Mouse (Mus musculus): Measurements from ENCODE around the gene Tenm2. TPM values are rescaled to one million over a fixed set of nuclear protein-coding genes. Genes with fewer than 3 reads are reported as not detected.
A peak's percentile ranks its signal among the peaks of the same experiment; 100 is the strongest.

The Tenm2 gene
- polyA plus RNA-seq, 1 experiment from 2014 or later, result 0.28 TPM

- TF ChIP-seq CTCF (IDR thresholded peaks at IDR 0.05; ENCODE audit: low read depth), result no peak
- Histone ChIP-seq H3K27ac (ENCODE audit: low read depth) (no peak overlapping the region), H3K27me3 (ENCODE audit: insufficient read depth, low read length) (no peaks in the 10 kb centered on the region), H3K36me3 (ENCODE audit: insufficient read depth) (no peaks in the 10 kb centered on the region), H3K9me3 (ENCODE audit: low read depth, low read length) (no peaks in the 10 kb centered on the region), H3K4me3 (ENCODE audit: low read depth, low read length) (no peak overlapping the region), H3K4me1 (ENCODE audit: insufficient read depth) (no peaks in the 10 kb centered on the region), H3K9ac (no peak overlapping the region), H3K4me2 (no peak overlapping the region)
- WGBS, result 78% methylated on average over 5 of the region's 5 CpGs
- no peak for ATAC-seq (ENCODE audit: insufficient read depth)
- no peak for DNase-seq
These were observed 365.2 kb downstream of the Tenm2 start for GRCm38 (mm10) chr11:36870548-36870947.

DNA sequence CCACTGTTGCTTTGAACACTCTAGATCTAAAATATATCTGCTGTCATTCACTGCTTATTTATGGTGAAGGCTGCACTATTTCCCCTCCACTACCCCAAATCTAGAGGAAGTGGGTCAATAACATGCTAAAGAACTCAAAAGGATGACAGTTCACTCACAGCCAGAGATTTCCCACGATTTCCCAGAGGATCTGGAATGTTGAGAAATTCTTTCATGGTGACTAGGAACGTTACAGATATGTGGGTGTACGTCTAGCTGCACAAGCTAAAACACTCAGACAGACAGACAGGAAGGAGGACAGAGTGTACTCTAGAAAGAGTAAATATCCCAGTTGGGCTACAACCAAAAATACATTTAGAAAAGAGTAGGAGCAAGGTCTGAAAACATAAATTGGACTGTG, 384.1 kb downstream of the Tenm2 start:
- WGBS, result 21% methylated on average over 3 of the region's 3 CpGs
- no peak for ATAC-seq (ENCODE audit: insufficient read depth)
- H3K27me3 ChIP-seq (ENCODE audit: insufficient read depth, low read length), result no peaks in the 10 kb centered on the region
- TF ChIP-seq CTCF (IDR thresholded peaks at IDR 0.05; ENCODE audit: low read depth), result no peak
- DNase-seq, result peak; percentile 4
- no peaks in the 10 kb centered on the region for H3K9me3 ChIP-seq (ENCODE audit: low read depth, low read length)
- H3K4me2 ChIP-seq, result no peak overlapping the region
- no peak overlapping the region for H3K4me3 ChIP-seq (ENCODE audit: low read depth, low read length)
- H3K9ac ChIP-seq, result no peak overlapping the region
- no peaks in the 10 kb centered on the region for H3K4me1 ChIP-seq (ENCODE audit: insufficient read depth)
- no peak overlapping the region for H3K27ac ChIP-seq (ENCODE audit: low read depth)
- no peaks in the 10 kb centered on the region for H3K36me3 ChIP-seq (ENCODE audit: insufficient read depth)

DNA sequence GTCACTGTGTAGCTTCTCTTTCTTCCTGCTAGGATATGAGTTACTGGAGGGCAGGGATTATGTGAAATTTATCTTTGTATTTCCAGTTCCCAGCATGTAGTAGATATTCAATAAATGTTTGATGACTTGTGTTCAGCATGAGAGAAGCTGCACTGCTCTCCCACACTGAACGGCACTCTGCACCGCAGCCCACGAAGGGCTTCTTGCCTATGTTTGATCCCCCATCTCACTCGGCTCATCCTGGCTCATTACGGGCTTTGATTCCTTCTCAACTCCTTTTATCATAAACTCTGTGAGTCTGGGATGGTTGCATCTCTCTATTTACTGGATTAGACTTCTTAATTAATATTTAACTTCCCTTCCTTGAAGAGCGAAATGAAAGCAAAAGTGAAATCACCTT, 388.3 kb downstream of the Tenm2 start:
- TF ChIP-seq CTCF (IDR thresholded peaks at IDR 0.05; ENCODE audit: low read depth), result no peak
- H3K27ac ChIP-seq (ENCODE audit: low read depth), result no peak overlapping the region
- H3K27me3 ChIP-seq (ENCODE audit: insufficient read depth, low read length), result no peaks in the 10 kb centered on the region
- H3K36me3 ChIP-seq (ENCODE audit: insufficient read depth), result no peaks in the 10 kb centered on the region
- no peak overlapping the region for H3K9ac ChIP-seq
- H3K4me1 ChIP-seq (ENCODE audit: insufficient read depth), result no peaks in the 10 kb centered on the region
- no peak overlapping the region for H3K4me2 ChIP-seq
- no peaks in the 10 kb centered on the region for H3K9me3 ChIP-seq (ENCODE audit: low read depth, low read length)
- no peak for DNase-seq
- WGBS, result 77% methylated on average over 6 of the region's 6 CpGs
- no peak for ATAC-seq (ENCODE audit: insufficient read depth)
- H3K4me3 ChIP-seq (ENCODE audit: low read depth, low read length), result no peak overlapping the region

- no peak for ATAC-seq (ENCODE audit: insufficient read depth)
- Histone ChIP-seq H3K27me3 (ENCODE audit: insufficient read depth, low read length) (no peaks in the 10 kb centered on the region), H3K9ac (no peak overlapping the region), H3K27ac (ENCODE audit: low read depth) (no peak overlapping the region), H3K4me2 (no peak overlapping the region), H3K4me1 (ENCODE audit: insufficient read depth) (no peaks in the 10 kb centered on the region), H3K9me3 (ENCODE audit: low read depth, low read length) (no peaks in the 10 kb centered on the region), H3K4me3 (ENCODE audit: low read depth, low read length) (no peak overlapping the region), H3K36me3 (ENCODE audit: insufficient read depth) (no peaks in the 10 kb centered on the region)
- DNase-seq, result no peak
- WGBS, result 78% methylated on average over 4 of the region's 4 CpGs
- TF ChIP-seq CTCF (IDR thresholded peaks at IDR 0.05; ENCODE audit: low read depth), result no peak
These were observed 402.9 kb downstream of the Tenm2 start for GRCm38 (mm10) chr11:36832855-36833254.

GRCm38 (mm10) chr11:36831511-36831910, 404.3 kb downstream of the Tenm2 start:
- Histone ChIP-seq H3K9ac (no peak overlapping the region), H3K4me3 (ENCODE audit: low read depth, low read length) (no peak overlapping the region), H3K27me3 (ENCODE audit: insufficient read depth, low read length) (no peaks in the 10 kb centered on the region), H3K4me2 (no peak overlapping the region), H3K36me3 (ENCODE audit: insufficient read depth) (no peaks in the 10 kb centered on the region), H3K4me1 (ENCODE audit: insufficient read depth) (no peaks in the 10 kb centered on the region), H3K9me3 (ENCODE audit: low read depth, low read length) (no peaks in the 10 kb centered on the region), H3K27ac (ENCODE audit: low read depth) (no peak overlapping the region)
- ATAC-seq (ENCODE audit: insufficient read depth), result no peak
- no peak for DNase-seq
- TF ChIP-seq CTCF (IDR thresholded peaks at IDR 0.05; ENCODE audit: low read depth), result no peak
- 57% methylated on average over 11 of the region's 11 CpGs for WGBS

DNA sequence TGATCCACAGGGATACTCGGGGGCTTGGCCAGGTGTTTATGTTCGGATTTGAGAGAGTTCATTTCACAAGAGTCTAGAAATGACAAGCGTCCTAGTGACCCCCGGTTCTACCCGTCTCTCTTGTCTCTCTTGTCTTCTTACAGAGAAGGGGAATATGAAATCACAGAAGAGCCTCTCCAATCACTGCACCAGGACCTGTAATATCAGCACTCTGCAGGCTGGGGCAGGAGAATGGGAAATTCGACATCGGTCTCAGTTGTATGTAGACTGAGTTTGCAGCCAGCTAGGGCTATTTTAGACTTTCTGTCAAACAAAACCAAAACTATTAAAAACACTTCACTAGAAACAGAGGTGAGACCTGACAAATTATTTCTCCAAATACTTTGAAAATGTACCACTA, 411.1 kb downstream of the Tenm2 start:
- no peaks in the 10 kb centered on the region for H3K36me3 ChIP-seq (ENCODE audit: insufficient read depth)
- H3K4me3 ChIP-seq (ENCODE audit: low read depth, low read length), result no peak overlapping the region
- H3K4me2 ChIP-seq, result peak overlapping the region; percentile 48
- ATAC-seq (ENCODE audit: insufficient read depth) (peak; percentile 60; the same call in 1 of the 2 replicates), DNase-seq (peak; percentile 61)
- no peak overlapping the region for H3K27ac ChIP-seq (ENCODE audit: low read depth)
- no peaks in the 10 kb centered on the region for H3K27me3 ChIP-seq (ENCODE audit: insufficient read depth, low read length)
- WGBS, result 14% methylated on average over 7 of the region's 7 CpGs
- no peak for TF ChIP-seq CTCF (IDR thresholded peaks at IDR 0.05; ENCODE audit: low read depth)
- H3K9me3 ChIP-seq (ENCODE audit: low read depth, low read length), result no peaks in the 10 kb centered on the region
- H3K9ac ChIP-seq, result no peak overlapping the region
- no peaks in the 10 kb centered on the region for H3K4me1 ChIP-seq (ENCODE audit: insufficient read depth)

- Histone ChIP-seq H3K9me3 (ENCODE audit: low read depth, low read length) (no peaks in the 10 kb centered on the region), H3K27me3 (ENCODE audit: insufficient read depth, low read length) (no peaks in the 10 kb centered on the region), H3K9ac (no peak overlapping the region), H3K4me2 (no peak overlapping the region), H3K4me1 (ENCODE audit: insufficient read depth) (peaks cover 3% of the 10 kb centered on the region; the same call in 1 of the 2 replicates), H3K36me3 (ENCODE audit: insufficient read depth) (no peaks in the 10 kb centered on the region), H3K27ac (ENCODE audit: low read depth) (no peak overlapping the region), H3K4me3 (ENCODE audit: low read depth, low read length) (no peak overlapping the region)
- 71% methylated on average over 1 of the region's 1 CpGs for WGBS
- no peak for TF ChIP-seq CTCF (IDR thresholded peaks at IDR 0.05; ENCODE audit: low read depth)
- ATAC-seq (ENCODE audit: insufficient read depth), result no peak
- DNase-seq, result no peak
These were observed 431.1 kb downstream of the Tenm2 start for GRCm38 (mm10) chr11:36804615-36805014.

GRCm38 (mm10) chr11:36802208-36802631, 433.5 kb downstream of the Tenm2 start:
- Histone ChIP-seq H3K27ac (ENCODE audit: low read depth) (no peak overlapping the region), H3K36me3 (ENCODE audit: insufficient read depth) (no peaks in the 10 kb centered on the region), H3K4me1 (ENCODE audit: insufficient read depth) (peaks cover 3% of the 10 kb centered on the region; the same call in 1 of the 2 replicates), H3K4me3 (ENCODE audit: low read depth, low read length) (no peak overlapping the region), H3K9ac (no peak overlapping the region), H3K4me2 (no peak overlapping the region), H3K9me3 (ENCODE audit: low read depth, low read length) (no peaks in the 10 kb centered on the region), H3K27me3 (ENCODE audit: insufficient read depth, low read length) (no peaks in the 10 kb centered on the region)
- ATAC-seq (ENCODE audit: insufficient read depth) (0 out of 2 replicates have a peak, but pooled peaks have one; percentile 24), DNase-seq (peak; percentile 4)
- TF ChIP-seq CTCF (IDR thresholded peaks at IDR 0.05; ENCODE audit: low read depth), result no peak
- 30% methylated on average over 8 of the region's 8 CpGs for WGBS
